Mouse (Mus musculus): ENCODE data around the gene Mrgprh. TPM values are rescaled to one million over a fixed set of nuclear protein-coding genes. Genes with fewer than 3 reads are reported as not detected.
"Not testable (repeated sequence)": the region's sequence is repeated elsewhere in the genome, so short reads cannot be mapped to it uniquely, and the experiment has no call there.

The Mrgprh gene
- polyA plus RNA-seq, 1 experiment from 2014 or later, result not detected

GRCm38 (mm10) chr17:12868640-12869039 lies 7.2 kb upstream of the Mrgprh start:
- Histone ChIP-seq H3K9ac (no peak overlapping the region), H3K4me1 (replicated peaks) (no peaks in the 10 kb centered on the region), H3K4me2 (no peak overlapping the region), H3K27ac (replicated peaks) (no peak overlapping the region), H3K9me3 (replicated peaks) (no peaks in the 10 kb centered on the region), H3K36me3 (replicated peaks) (no peaks in the 10 kb centered on the region), H3K27me3 (peaks cover 17% of the 10 kb centered on the region), H3K4me3 (replicated peaks) (no peak overlapping the region)
- ATAC-seq (ENCODE audit: insufficient read depth), result no peak
- 13% methylated on average over 4 of the region's 4 CpGs for WGBS (ENCODE audit: insufficient replicate concordance)

- ATAC-seq (ENCODE audit: insufficient read depth), result no peak
- Histone ChIP-seq H3K4me3 (replicated peaks) (no peak overlapping the region), H3K4me2 (no peak overlapping the region), H3K27me3 (peaks cover 20% of the 10 kb centered on the region), H3K27ac (replicated peaks) (no peak overlapping the region), H3K4me1 (replicated peaks) (no peaks in the 10 kb centered on the region), H3K36me3 (replicated peaks) (no peaks in the 10 kb centered on the region), H3K9me3 (replicated peaks) (no peaks in the 10 kb centered on the region), H3K9ac (no peak overlapping the region)
- WGBS (ENCODE audit: insufficient replicate concordance), result 53% methylated on average over 16 of the region's 16 CpGs
These were observed 3.4 kb upstream of the Mrgprh start for GRCm38 (mm10) chr17:12872275-12873028.

GRCm38 (mm10) chr17:12880178-12880577 lies 4.3 kb downstream of the Mrgprh start:
- Histone ChIP-seq H3K9me3 (replicated peaks) (no peaks in the 10 kb centered on the region), H3K36me3 (replicated peaks) (no peaks in the 10 kb centered on the region), H3K4me3 (replicated peaks) (no peak overlapping the region), H3K27ac (replicated peaks) (no peak overlapping the region), H3K4me2 (peak overlapping the region; percentile 35; the same call in 1 of the 2 replicates), H3K4me1 (replicated peaks) (0 out of 2 replicates have a peak, but pooled peaks cover 4% of the 10 kb centered on the region), H3K27me3 (peaks cover 3% of the 10 kb centered on the region; the same call in 1 of the 2 replicates), H3K9ac (no peak overlapping the region)
- ATAC-seq (ENCODE audit: insufficient read depth), result peak; percentile 49; the same call in 1 of the 2 replicates
- WGBS (ENCODE audit: insufficient replicate concordance), result 2% methylated on average over 14 of the region's 14 CpGs

- Histone ChIP-seq H3K9me3 (replicated peaks) (no peaks in the 10 kb centered on the region), H3K4me3 (replicated peaks) (no peak overlapping the region), H3K4me2 (no peak overlapping the region), H3K9ac (no peak overlapping the region), H3K27ac (replicated peaks) (no peak overlapping the region), H3K4me1 (replicated peaks) (0 out of 2 replicates have a peak, but pooled peaks cover 4% of the 10 kb centered on the region), H3K36me3 (replicated peaks) (no peaks in the 10 kb centered on the region), H3K27me3 (peaks cover 3% of the 10 kb centered on the region; the same call in 1 of the 2 replicates)
- 53% methylated on average over 1 of the region's 1 CpGs for WGBS (ENCODE audit: insufficient replicate concordance)
- no peak for ATAC-seq (ENCODE audit: insufficient read depth)
These were observed 5.4 kb downstream of the Mrgprh start for GRCm38 (mm10) chr17:12881216-12881615.

GRCm38 (mm10) chr17:12886620-12887019 lies 10.8 kb downstream of the Mrgprh start:
- Histone ChIP-seq H3K27me3 (no peaks in the 10 kb centered on the region), H3K4me2 (no peak overlapping the region)

GRCm38 (mm10) chr17:12887021-12887775 lies 11.4 kb downstream of the Mrgprh start:
- Histone ChIP-seq H3K4me1 (replicated peaks) (no peaks in the 10 kb centered on the region), H3K27me3 (no peaks in the 10 kb centered on the region), H3K36me3 (replicated peaks) (no peaks in the 10 kb centered on the region; the same call in 1 of the 2 replicates), H3K27ac (replicated peaks) (no peak overlapping the region), H3K9me3 (replicated peaks) (no peaks in the 10 kb centered on the region), H3K4me3 (replicated peaks) (no peak overlapping the region), H3K4me2 (no peak overlapping the region), H3K9ac (no peak overlapping the region)
- ATAC-seq (ENCODE audit: insufficient read depth), result no peak
- 73% methylated on average over 15 of the region's 15 CpGs for WGBS (ENCODE audit: insufficient replicate concordance)

More at GRCm38 (mm10) chr17:12886620-12887019, 10.8 kb downstream of the Mrgprh start:
- WGBS (ENCODE audit: insufficient replicate concordance), result 38% methylated on average over 6 of the region's 6 CpGs
- Histone ChIP-seq H3K27ac (replicated peaks) (no peak overlapping the region), H3K4me3 (replicated peaks) (no peak overlapping the region), H3K9me3 (replicated peaks) (no peaks in the 10 kb centered on the region), H3K36me3 (replicated peaks) (no peaks in the 10 kb centered on the region; the same call in 1 of the 2 replicates), H3K4me1 (replicated peaks) (no peaks in the 10 kb centered on the region), H3K9ac (no peak overlapping the region)
- no peak for ATAC-seq (ENCODE audit: insufficient read depth)

GRCm38 (mm10) chr17:12891054-12891453 lies 15.2 kb downstream of the Mrgprh start:
- Histone ChIP-seq H3K4me1 (replicated peaks) (no peaks in the 10 kb centered on the region), H3K9me3 (replicated peaks) (no peaks in the 10 kb centered on the region), H3K27me3 (no peaks in the 10 kb centered on the region), H3K27ac (replicated peaks) (no peak overlapping the region), H3K4me3 (replicated peaks) (no peak overlapping the region), H3K4me2 (no peak overlapping the region), H3K9ac (no peak overlapping the region), H3K36me3 (replicated peaks) (no peaks in the 10 kb centered on the region; the same call in 1 of the 2 replicates)
- 62% methylated on average over 4 of the region's 4 CpGs for WGBS (ENCODE audit: insufficient replicate concordance)
- ATAC-seq (ENCODE audit: insufficient read depth), result no peak

GRCm38 (mm10) chr17:12892033-12892432 lies 16.2 kb downstream of the Mrgprh start:
- Histone ChIP-seq H3K27ac (replicated peaks) (no peak overlapping the region), H3K27me3 (no peaks in the 10 kb centered on the region), H3K9me3 (replicated peaks) (no peaks in the 10 kb centered on the region), H3K4me1 (replicated peaks) (no peaks in the 10 kb centered on the region), H3K9ac (no peak overlapping the region), H3K4me2 (no peak overlapping the region), H3K36me3 (replicated peaks) (no peaks in the 10 kb centered on the region; the same call in none of the 2 replicates), H3K4me3 (replicated peaks) (no peak overlapping the region)
- WGBS (ENCODE audit: insufficient replicate concordance), result 75% methylated on average over 9 of the region's 9 CpGs
- no peak for ATAC-seq (ENCODE audit: insufficient read depth)

GRCm38 (mm10) chr17:12897674-12898073 lies 21.8 kb downstream of the Mrgprh start:
- no peak for ATAC-seq (ENCODE audit: insufficient read depth)
- 88% methylated on average over 5 of the region's 5 CpGs for WGBS (ENCODE audit: insufficient replicate concordance)

GRCm38 (mm10) chr17:12898607-12899006 lies 22.8 kb downstream of the Mrgprh start:
- H3K9ac ChIP-seq; H3K4me1 ChIP-seq (replicated peaks); H3K27me3 ChIP-seq; H3K9me3 ChIP-seq (replicated peaks); H3K4me2 ChIP-seq; H3K4me3 ChIP-seq (replicated peaks); H3K27ac ChIP-seq (replicated peaks); ATAC-seq (ENCODE audit: insufficient read depth): not testable (repeated sequence)
- WGBS (ENCODE audit: insufficient replicate concordance), result 56% methylated on average over 2 of the region's 2 CpGs
- peaks cover 17% of the 10 kb centered on the region for H3K36me3 ChIP-seq (replicated peaks)

More at GRCm38 (mm10) chr17:12897674-12898073, 21.8 kb downstream of the Mrgprh start:
- no peak overlapping the region for H3K27ac ChIP-seq (replicated peaks)
- no peaks in the 10 kb centered on the region for H3K4me1 ChIP-seq (replicated peaks)
- H3K4me3 ChIP-seq (replicated peaks), result no peak overlapping the region
- peaks cover 11% of the 10 kb centered on the region for H3K36me3 ChIP-seq (replicated peaks)
- H3K9ac ChIP-seq, result no peak overlapping the region
- no peak overlapping the region for H3K4me2 ChIP-seq
- no peaks in the 10 kb centered on the region for H3K9me3 ChIP-seq (replicated peaks)
- no peaks in the 10 kb centered on the region for H3K27me3 ChIP-seq

GRCm38 (mm10) chr17:12902291-12902690 lies 26.5 kb downstream of the Mrgprh start:
- no peak for ATAC-seq (ENCODE audit: insufficient read depth)
- WGBS (ENCODE audit: insufficient replicate concordance), result 89% methylated on average over 6 of the region's 6 CpGs
- H3K4me2 ChIP-seq, result no peak overlapping the region

More at GRCm38 (mm10) chr17:12902291-12902690, 26.5 kb downstream of the Mrgprh start:
- Histone ChIP-seq H3K36me3 (replicated peaks) (peaks cover 36% of the 10 kb centered on the region), H3K27ac (replicated peaks) (no peak overlapping the region), H3K9ac (no peak overlapping the region), H3K4me1 (replicated peaks) (no peaks in the 10 kb centered on the region), H3K9me3 (replicated peaks) (no peaks in the 10 kb centered on the region), H3K27me3 (no peaks in the 10 kb centered on the region), H3K4me3 (replicated peaks) (no peak overlapping the region)
